Mouse (Mus musculus): ENCODE data around the gene Asah2. TPM values are rescaled to one million over a fixed set of nuclear protein-coding genes. Genes with fewer than 3 reads are reported as not detected.

Asah2 gene
- total RNA-seq, 2 experiments from 2014 or later = 6.6 to 6.9 TPM

DNA sequence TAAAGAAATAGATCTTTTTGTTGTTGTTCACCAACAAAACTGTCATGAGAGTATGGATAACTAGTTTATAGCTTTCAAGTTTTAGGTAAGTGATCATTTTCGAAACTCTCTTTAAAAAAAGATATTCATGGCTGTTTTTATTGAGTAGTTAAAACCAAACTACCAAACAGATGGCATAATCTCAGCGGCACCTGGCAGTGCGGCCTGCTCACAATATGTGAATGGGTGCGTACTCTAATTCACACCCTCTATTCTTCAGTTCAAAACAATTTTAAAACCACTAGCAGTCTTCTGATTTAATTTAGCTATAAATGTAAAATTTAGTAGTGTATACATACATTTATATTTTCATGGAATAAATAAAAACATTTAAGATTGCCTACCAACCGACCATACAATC is 15.2 kb upstream of the Asah2 start:
- TF ChIP-seq CTCF (conservative IDR thresholded peaks at IDR 0.05) = no peak
- H3K4me3 ChIP-seq = no peak overlapping the region
- peak; percentile 53 to 68 for DNase-seq (ENCODE audit: low spot score in 2 of 2)
- H3K27ac ChIP-seq = no peak overlapping the region

DNA sequence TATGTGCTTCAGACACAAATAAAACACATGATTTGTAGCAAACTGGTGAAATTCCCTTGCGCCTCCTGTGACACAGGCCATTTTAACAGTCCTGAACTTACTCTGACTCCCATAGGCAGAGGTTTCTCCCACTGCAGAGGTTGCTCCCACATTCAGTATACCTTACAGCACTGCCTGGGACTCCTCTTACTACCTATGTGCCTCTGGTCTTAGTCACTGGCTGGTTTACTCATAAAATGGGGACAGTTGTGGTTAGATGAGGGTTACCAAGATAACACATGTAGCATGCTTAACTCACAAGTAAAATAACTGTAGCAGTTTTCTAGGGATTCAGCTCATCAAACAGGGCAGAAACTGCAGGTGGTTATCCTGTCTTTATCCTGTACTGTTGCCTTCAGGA is 12.8 kb upstream of the Asah2 start:
- DNase-seq (ENCODE audit: low spot score in 2 of 2) = no peak
- no peak for TF ChIP-seq CTCF (conservative IDR thresholded peaks at IDR 0.05)
- Histone ChIP-seq H3K27ac (no peak overlapping the region), H3K4me3 (no peak overlapping the region)

DNA sequence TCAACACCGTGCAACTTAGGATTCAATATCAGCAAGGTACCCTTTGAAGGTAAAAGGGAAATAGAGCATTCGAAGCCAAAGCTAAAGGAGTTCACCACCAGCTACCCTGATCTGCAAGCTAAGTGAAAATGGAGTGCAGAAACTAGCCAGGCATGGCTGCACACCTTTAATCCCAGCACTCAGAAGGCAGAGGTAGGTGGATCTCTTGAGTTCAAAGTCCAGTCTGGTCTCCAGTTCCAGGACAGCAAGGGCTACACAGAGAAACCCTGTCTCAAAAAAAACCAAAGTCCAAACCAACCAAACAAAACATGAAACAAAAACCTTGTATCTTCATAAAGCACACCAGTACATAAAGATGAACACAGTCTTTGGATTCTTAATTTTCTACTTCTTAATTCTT is 11.7 kb upstream of the Asah2 start:
- no peak for TF ChIP-seq CTCF (conservative IDR thresholded peaks at IDR 0.05)
- Histone ChIP-seq H3K4me3 (no peak overlapping the region), H3K27ac (no peak overlapping the region)
- no peak for DNase-seq (ENCODE audit: low spot score in 2 of 2)

DNA sequence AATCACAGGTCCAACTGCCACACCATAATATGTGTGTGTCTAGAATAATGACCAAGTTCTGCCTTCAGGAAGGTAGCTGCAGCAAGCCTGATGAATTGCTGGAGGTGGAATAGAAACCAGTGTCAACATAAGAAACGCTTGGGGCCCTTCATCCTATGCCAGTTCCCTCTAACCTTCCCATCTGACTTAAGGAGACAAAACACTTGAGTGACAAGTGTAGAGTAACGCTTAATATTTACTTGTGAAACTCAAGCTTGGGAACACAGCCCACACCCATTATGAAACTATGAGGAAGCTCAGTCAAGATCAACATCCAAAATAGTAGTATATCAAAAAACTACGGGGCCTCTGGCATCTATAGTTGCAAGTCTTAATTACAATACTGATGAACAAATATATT is 10.5 kb upstream of the Asah2 start:
- TF ChIP-seq CTCF (conservative IDR thresholded peaks at IDR 0.05) = no peak
- Histone ChIP-seq H3K27ac (no peak overlapping the region), H3K4me3 (no peak overlapping the region)
- no peak for DNase-seq (ENCODE audit: low spot score in 2 of 2)

DNA sequence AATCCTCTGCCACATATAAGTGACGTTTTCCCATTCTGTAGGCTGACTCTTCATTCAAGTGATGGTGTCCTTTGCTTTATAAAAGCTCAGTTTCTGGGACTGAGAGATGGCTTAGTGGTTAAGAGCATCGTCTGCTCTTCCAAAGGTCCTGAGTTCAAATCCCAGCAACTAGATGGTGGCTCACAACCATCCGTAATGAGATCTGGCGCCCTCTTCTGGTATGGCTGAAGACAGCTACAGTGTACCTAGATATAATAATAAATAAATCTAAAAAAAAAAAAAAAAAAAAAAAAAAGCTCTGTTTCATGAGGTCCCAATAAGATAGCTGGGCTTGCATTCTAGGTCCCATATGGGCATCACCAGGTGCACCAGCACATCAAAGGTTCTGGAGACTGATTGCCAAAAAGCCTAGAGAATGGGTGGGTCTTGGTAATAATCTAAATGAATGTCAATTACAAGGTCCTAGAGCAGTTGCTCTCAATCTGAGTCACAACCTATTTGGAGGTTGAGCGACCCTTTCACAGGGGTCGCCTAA is 9.5 kb upstream of the Asah2 start:
- Histone ChIP-seq H3K4me3 (no peak overlapping the region), H3K27ac (no peak overlapping the region)
- TF ChIP-seq CTCF (conservative IDR thresholded peaks at IDR 0.05) = peak; percentile 62
- no peak for DNase-seq (ENCODE audit: low spot score in 2 of 2)

DNA sequence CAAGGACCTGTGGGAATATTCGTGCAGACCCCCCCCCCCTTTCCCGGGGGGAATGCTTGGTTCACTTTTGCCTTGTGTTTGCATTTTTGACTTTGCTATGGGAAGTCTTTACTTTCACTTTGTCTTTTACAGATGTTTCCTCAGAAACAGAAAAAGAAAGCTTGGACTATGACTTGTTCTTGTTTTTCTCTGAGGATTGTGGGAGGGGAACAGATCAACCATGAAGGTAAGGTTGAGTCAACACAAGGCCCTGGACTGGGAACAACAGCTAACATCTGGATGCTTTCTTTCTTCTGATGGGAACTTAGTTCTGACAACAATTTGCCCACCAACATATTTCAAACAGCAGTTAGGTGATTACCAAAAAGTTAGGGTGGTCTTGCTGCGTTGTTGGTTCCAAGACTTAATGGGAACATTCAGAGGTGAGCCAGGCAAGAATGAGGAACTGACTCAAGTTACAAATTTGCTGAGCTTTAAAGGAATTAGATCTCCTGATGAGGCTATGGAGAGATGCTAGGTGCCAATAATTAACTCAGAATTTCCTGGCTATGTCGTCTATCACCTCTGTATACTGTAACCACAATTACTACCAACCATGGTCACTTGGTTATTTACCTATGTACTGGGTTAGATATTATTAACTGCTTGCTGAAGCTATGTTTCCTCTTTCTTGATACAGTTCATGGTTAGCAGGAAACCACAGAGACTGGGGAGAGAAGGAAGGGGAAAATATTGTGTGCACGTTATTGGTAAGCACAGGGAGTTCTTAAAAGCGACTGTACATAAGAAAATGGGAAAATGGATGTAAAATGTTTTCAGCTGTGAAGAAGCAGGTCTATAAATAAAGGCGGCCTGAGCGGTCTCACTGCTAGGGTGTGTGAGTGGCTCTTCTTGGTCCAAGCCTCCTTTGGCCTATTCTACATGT is 4.1 kb upstream of the Asah2 start:
- H3K4me3 ChIP-seq = no peak overlapping the region
- TF ChIP-seq CTCF (conservative IDR thresholded peaks at IDR 0.05) = no peak
- no peak for DNase-seq (ENCODE audit: low spot score in 2 of 2)
- no peak overlapping the region for H3K27ac ChIP-seq

DNA sequence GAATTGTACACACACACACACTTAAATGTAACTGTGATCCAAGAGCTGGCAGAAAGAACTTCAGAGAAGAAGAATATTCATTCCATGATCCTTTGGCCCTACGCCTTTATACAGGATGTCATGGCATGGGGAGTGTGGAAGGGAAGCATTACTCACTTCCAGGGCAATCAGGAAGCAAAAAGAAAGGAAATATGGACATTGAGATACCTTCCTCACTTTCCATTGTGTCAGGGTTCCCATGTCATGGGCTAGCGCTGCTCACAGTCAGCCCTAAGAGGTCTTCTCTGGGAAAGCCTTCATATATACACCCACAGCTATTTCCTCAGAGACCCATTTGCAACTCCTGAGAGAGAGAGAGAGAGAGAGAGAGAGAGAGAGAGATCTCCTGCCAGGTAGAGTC is 1.3 kb downstream of the Asah2 start:
- DNase-seq (ENCODE audit: low spot score in 2 of 2) = no peak
- no peak for TF ChIP-seq CTCF (conservative IDR thresholded peaks at IDR 0.05)
- Histone ChIP-seq H3K4me3 (no peak overlapping the region), H3K27ac (no peak overlapping the region)

DNA sequence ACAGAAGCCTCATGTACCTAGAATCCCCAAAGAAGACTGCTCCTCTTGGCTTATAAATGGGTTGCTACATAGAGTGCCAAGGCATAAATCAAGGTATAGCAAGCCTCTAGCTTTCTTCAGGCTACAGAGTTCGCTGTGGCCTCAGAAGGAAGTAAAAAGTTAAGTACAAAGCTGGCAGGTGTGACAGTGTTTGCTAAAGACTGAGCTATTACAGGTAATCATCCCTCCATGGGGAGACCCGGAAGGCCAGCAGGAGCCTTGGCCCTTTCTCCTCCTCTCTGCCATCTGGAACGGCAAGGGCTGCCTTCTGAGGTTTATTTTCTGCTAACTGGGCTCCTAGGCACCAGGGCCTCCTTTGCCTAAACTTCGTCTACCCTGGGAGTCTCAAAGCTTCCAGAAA is 3.8 kb downstream of the Asah2 start:
- DNase-seq (ENCODE audit: low spot score in 2 of 2) = no peak
- Histone ChIP-seq H3K4me3 (no peak overlapping the region), H3K27ac (no peak overlapping the region)
- TF ChIP-seq CTCF (conservative IDR thresholded peaks at IDR 0.05) = no peak

DNA sequence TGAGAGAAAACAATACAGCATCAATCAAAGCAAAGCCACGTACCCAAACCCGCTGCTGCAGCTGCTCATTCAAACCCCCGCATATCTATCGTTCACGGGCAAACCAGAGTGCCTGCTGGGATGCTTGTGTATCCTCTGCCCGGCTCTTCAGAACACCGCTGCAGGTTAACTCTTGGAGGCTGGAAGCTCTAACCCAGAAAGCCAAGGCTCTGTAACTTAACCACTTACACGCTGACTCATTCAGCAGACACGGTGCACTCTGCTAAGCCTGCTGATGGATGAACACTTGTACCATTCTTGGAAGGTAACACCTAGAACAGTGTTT is 5.1 kb downstream of the Asah2 start:
- TF ChIP-seq CTCF (conservative IDR thresholded peaks at IDR 0.05) = no peak
- DNase-seq (ENCODE audit: low spot score in 2 of 2) = peak; percentile 22 to 23
- peak overlapping the region; percentile 58 for H3K27ac ChIP-seq
- peak overlapping the region; percentile 57 for H3K4me3 ChIP-seq

DNA sequence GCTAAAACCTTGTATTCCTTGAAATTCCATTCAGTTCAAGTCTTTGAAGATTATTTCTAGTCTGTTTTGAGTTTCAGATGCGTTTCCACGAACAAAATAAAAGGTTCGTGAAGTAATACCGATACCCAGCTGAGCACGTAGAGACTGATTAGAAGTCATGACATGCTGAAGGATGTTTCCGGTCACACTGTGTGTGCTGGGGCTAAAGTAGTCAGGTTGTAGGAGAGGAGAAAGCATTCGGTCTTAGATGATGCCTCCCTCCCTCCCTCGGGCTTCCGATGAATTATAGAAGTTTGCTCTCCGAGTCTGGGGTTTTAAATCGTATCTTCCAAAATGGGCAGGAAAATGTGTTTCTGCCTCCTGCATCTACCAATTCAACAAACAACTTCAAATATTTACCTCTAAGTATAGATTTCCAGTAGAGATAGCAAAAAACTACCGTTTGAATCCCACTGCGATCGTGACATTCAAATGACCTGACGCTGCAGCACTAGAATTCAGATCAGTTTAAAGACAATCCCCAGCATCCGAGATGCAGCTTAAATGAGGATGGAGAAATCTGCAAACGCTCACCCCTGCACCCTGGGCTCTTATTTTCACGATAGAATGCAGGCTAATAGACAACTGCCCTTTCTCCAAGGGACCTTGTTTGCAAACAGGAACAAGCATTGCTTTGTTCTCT is 5.6 kb downstream of the Asah2 start:
- peak overlapping the region; percentile 58 for H3K27ac ChIP-seq
- TF ChIP-seq CTCF (conservative IDR thresholded peaks at IDR 0.05) = no peak
- no peak for DNase-seq (ENCODE audit: low spot score in 2 of 2)
- H3K4me3 ChIP-seq = peak overlapping the region; percentile 57

DNA sequence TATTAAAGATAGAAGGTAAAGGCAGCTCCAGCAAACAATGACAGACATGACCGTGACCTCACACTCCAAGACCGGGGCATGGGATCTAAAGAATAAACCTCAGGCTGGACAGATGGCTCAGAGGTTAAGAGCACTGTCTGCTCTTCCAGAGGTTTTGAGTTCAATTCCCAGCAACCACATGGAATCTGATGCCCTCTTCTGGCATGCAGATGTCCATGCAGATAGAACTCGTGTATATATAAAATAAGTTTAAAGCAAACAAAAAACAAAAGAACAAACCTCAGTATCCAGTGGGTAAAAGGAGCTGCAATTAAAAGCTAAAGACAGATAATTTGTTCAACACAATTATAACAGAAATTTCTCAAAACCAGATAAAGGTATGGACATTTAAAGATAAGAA is 9.4 kb downstream of the Asah2 start:
- Histone ChIP-seq H3K27ac (no peak overlapping the region), H3K4me3 (no peak overlapping the region)
- no peak for DNase-seq (ENCODE audit: low spot score in 2 of 2)
- peak; percentile 59 for TF ChIP-seq CTCF (conservative IDR thresholded peaks at IDR 0.05)

DNA sequence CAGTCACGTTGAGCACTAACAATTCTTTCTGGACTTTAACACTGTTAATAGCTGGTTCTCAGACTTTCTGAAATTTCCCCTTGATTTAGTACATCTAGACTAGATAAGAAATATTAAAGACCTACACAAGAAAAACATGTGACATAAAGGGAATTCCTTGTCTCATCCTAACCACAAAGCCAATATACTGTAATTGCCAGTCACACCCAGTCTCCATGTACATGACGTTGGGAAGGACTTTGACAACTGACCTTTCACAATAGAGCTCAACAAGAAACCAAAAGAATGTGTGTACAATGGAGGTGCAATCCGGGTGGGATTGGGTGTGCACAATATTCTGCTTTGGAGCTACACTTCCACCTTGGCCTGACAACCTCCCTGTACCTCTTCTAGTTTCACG is 15.7 kb downstream of the Asah2 start:
- no peak overlapping the region for H3K27ac ChIP-seq
- TF ChIP-seq CTCF (conservative IDR thresholded peaks at IDR 0.05) = no peak

DNA sequence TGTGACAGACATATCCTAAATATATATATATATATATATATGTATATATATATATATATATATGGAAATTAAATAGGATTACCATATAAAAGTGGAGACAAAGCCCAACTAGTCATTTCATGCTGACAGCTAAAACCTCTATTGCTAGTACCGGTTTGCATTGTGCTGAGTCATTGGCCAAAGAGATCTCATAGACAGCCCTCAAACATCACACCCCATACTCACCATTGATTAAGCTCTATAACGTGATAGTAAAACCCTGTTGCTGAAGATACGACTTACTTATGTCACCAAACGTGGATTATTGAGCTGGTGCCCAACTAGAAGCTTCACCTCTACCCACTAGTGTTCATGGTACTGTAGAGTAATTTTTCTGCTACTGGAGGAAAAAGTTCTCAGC is 17.2 kb downstream of the Asah2 start:
- TF ChIP-seq CTCF (conservative IDR thresholded peaks at IDR 0.05) = no peak
- Histone ChIP-seq H3K4me3 (no peak overlapping the region), H3K27ac (no peak overlapping the region)
- no peak for DNase-seq (ENCODE audit: low spot score in 2 of 2)

More for the DNA sequence above, 15.7 kb downstream of the Asah2 start:
- no peak for DNase-seq (ENCODE audit: low spot score in 2 of 2)
- no peak overlapping the region for H3K4me3 ChIP-seq
